Mouse (Mus musculus): ENCODE results near the gene Acpp. TPM values are rescaled to one million over a fixed set of nuclear protein-coding genes. Genes with fewer than 3 reads are reported as not detected.

Gene Acpp
- polyA plus RNA-seq, 1 experiment from 2014 or later, result 0.23 TPM

DNA sequence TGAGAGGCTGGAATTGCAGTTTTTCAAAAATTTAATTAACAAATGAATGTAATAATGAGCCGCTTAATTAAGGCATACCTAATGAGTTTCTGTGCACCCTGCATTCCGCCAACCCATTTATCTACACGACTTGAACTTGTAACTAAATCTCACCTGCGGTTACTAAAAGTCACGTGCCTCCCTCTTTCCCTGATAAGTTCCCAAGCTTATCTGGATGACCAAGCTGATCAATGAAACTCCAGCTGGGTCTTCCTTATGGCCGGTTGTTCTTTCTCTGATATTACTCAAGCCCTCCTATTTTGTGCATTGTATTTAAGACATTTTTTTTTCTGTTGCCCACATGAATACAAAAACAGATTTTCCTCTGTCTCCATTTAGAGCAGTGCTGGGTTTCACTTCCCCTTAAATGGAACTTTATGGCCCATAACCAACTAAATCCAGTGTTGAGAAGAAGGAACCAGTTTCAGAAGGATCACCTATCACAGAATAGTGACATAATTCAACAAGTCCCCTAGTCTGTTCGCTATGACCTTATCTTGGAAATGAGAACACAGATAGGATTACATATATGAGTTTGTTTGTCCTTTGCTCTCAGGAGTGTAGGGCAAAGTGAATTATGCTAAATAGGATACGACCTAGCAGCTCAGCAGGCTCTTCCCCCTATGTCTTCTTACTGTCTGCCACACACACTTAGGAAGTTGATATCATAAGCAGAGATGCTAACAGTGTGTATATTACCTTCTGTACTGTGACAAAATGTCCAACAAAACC is 56.6 kb downstream of the Acpp start:
- Histone ChIP-seq H3K9ac (no peak overlapping the region), H3K4me1 (replicated peaks; ENCODE audit: control insufficient read depth, insufficient read depth, low read length) (no peaks in the 10 kb centered on the region; the same call in 1 of the 2 replicates), H3K4me2 (replicated peaks) (no peak overlapping the region), H3K9me3 (ENCODE audit: control insufficient read depth, low read length) (no peaks in the 10 kb centered on the region), H3K4me3 (replicated peaks; ENCODE audit: low read length) (no peak overlapping the region), H3K36me3 (replicated peaks; ENCODE audit: control insufficient read depth, insufficient read depth) (no peaks in the 10 kb centered on the region), H3K27me3 (ENCODE audit: control insufficient read depth, insufficient read depth, low read length) (no peaks in the 10 kb centered on the region), H3K27ac (no peak overlapping the region)
- WGBS, result 83% methylated on average over 8 of the region's 8 CpGs
- no peak for ATAC-seq (ENCODE audit: low FRiP score)
- no peak for DNase-seq (ENCODE audit: low spot score)

DNA sequence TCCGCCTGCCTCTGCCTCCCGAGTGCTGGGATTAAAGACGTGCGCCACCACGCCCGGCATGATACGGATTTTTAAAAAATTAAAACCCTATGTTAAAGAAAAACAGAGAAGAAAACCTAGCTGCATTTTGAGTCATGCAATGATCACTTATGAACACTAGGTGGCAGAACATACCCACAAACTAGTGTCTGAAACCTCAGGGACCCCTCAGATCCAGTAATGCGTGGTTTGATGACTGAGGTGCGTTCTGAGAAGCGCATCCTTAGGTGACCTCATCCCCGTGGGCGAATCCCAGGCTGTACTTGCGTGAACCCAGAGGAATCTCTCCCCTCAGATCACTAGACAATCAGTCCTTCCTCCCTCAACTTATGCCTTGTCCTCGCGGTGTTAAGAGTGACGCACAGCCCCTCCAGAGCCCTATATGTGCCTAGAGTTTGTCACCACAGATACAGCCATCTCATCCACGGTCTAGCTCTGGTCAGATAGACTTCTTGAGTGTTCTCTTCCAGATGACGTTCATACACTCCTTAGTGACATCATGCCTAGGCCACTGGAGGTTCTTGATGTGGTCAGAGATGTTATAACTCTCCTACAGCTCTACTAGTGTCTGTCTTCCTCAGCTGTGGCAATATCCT is 59.9 kb downstream of the Acpp start:
- no peaks in the 10 kb centered on the region; the same call in 1 of the 2 replicates for H3K4me1 ChIP-seq (replicated peaks; ENCODE audit: control insufficient read depth, insufficient read depth, low read length)
- H3K27ac ChIP-seq, result no peak overlapping the region
- peak overlapping the region; percentile 34 for H3K4me2 ChIP-seq (replicated peaks)
- ATAC-seq (ENCODE audit: low FRiP score) (0 out of 2 replicates have a peak, but pooled peaks have one; percentile 60), DNase-seq (ENCODE audit: low spot score) (peak; percentile 80)
- no peaks in the 10 kb centered on the region for H3K36me3 ChIP-seq (replicated peaks; ENCODE audit: control insufficient read depth, insufficient read depth)
- H3K9me3 ChIP-seq (ENCODE audit: control insufficient read depth, low read length), result no peaks in the 10 kb centered on the region
- H3K27me3 ChIP-seq (ENCODE audit: control insufficient read depth, insufficient read depth, low read length), result no peaks in the 10 kb centered on the region
- H3K4me3 ChIP-seq (replicated peaks; ENCODE audit: low read length), result 0 out of 2 replicates have a peak overlapping the region, but pooled peaks have one; percentile 8
- WGBS, result 26% methylated on average over 18 of the region's 18 CpGs
- 0 out of 2 replicates have a peak overlapping the region, but pooled peaks have one; percentile 24 for H3K9ac ChIP-seq

DNA sequence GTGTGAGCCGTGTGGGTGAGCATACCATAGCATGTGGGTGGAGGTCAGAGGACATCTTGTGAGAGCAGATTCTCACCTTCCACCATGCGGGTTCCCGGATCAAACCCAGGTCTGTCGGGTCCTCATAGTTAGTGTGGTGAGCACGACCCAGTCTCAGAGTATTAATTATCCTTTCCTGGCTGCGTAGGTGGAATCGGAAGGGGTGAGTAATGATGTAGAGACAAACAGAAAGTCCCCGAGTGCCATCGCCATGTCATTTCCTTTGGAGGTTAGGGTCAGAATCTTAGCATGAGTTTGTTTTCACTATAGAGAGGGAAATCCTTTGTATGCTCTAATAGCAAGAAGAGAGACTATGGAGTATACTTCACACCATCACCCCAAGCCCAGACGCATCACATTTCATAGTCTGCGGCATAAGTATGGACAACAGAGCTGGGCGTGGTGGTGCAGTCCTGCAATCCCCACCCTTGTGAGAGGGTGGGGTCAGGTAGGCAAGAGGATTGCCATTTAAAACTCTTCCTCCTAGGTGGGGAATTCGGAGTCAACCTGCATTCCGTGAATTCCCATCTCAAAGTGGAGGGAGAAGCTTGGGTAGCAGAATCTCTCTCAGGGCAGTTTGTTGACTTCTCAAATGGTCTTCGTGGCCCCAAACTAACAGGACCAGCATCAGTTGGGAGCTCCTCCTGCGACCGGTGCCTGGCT is 62.3 kb downstream of the Acpp start:
- 88% methylated on average over 17 of the region's 17 CpGs for WGBS
- H3K4me2 ChIP-seq (replicated peaks), result no peak overlapping the region
- no peak for ATAC-seq (ENCODE audit: low FRiP score)

DNA sequence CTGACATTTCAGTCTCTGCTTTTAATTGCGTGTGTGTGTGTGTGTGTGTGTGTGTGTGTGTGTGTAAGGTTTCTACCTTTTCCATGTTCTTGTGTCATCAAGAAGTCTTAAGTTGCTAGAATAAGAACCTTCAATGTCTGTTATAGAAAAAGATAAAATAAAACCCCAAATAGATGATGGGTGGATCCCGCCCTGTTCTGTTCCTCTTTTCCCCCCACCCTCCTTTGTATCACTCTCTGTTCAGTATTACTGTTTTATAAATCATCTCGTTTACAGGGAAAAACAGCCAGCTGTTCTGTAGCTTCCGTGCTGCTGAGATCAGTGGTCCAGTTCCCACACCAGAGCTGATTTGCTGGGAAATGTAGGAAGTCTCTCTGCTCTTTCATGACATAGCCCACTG is 65.5 kb downstream of the Acpp start:
- Histone ChIP-seq H3K9ac (no peak overlapping the region), H3K4me2 (replicated peaks) (no peak overlapping the region), H3K9me3 (ENCODE audit: control insufficient read depth, low read length) (no peaks in the 10 kb centered on the region), H3K4me1 (replicated peaks; ENCODE audit: control insufficient read depth, insufficient read depth, low read length) (no peaks in the 10 kb centered on the region), H3K27me3 (ENCODE audit: control insufficient read depth, insufficient read depth, low read length) (no peaks in the 10 kb centered on the region), H3K27ac (no peak overlapping the region), H3K36me3 (replicated peaks; ENCODE audit: control insufficient read depth, insufficient read depth) (no peaks in the 10 kb centered on the region), H3K4me3 (replicated peaks; ENCODE audit: low read length) (no peak overlapping the region)
- 79% methylated on average over 4 of the region's 4 CpGs for WGBS
- ATAC-seq (ENCODE audit: low FRiP score), result no peak
- DNase-seq (ENCODE audit: low spot score), result no peak

More for the DNA sequence above, 62.3 kb downstream of the Acpp start:
- H3K4me1 ChIP-seq (replicated peaks; ENCODE audit: control insufficient read depth, insufficient read depth, low read length), result no peaks in the 10 kb centered on the region
- no peaks in the 10 kb centered on the region for H3K9me3 ChIP-seq (ENCODE audit: control insufficient read depth, low read length)
- H3K27me3 ChIP-seq (ENCODE audit: control insufficient read depth, insufficient read depth, low read length), result no peaks in the 10 kb centered on the region
- H3K4me3 ChIP-seq (replicated peaks; ENCODE audit: low read length), result no peak overlapping the region
- no peaks in the 10 kb centered on the region for H3K36me3 ChIP-seq (replicated peaks; ENCODE audit: control insufficient read depth, insufficient read depth)
- H3K27ac ChIP-seq, result no peak overlapping the region
- H3K9ac ChIP-seq, result no peak overlapping the region
- no peak for DNase-seq (ENCODE audit: low spot score)

DNA sequence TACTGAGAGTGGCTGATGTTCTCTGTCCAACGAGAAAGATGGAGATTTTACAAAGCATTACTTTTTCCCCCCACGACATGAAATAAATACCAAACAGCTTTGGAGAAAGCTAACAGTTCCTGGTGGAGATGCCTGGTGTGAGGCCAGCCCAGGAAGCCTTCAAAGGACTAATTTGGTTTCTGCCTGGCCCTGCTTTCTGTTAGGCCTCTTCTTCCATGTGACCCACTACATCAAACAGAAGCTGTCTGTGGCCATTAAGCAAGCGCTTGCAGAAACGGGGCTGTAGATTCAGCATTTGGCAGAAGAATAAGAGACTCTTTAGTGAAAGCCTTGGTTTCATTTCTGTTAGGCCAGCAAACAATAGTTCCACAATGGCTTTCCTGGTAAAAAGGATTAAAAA is 65.9 kb downstream of the Acpp start:
- 64% methylated on average over 4 of the region's 4 CpGs for WGBS

DNA sequence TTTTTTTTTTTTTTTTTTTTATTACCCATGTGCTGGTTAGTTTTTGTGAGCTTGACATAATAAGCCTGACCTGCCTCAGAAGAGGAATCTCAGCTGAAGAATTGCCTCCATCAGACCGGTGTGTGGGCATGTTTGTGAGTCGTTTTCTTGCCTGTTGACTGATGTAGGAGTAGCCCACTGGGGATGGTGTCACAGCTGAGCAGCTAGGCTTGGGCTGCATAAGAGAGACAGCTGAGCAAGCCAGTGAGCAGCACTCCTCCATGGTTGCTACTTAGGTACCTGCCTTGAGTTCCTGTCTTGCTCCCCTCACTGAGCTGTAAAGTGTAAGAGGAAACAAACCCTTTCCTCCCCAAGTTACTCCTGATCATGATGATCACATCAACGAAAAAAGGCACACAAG is 67.6 kb downstream of the Acpp start:
- DNase-seq (ENCODE audit: low spot score) (no peak), ATAC-seq (ENCODE audit: low FRiP score) (no peak)
- no peaks in the 10 kb centered on the region for H3K27me3 ChIP-seq (ENCODE audit: control insufficient read depth, insufficient read depth, low read length)
- H3K4me3 ChIP-seq (replicated peaks; ENCODE audit: low read length), result no peak overlapping the region
- 72% methylated on average over 3 of the region's 3 CpGs for WGBS
- H3K27ac ChIP-seq, result no peak overlapping the region
- no peaks in the 10 kb centered on the region for H3K9me3 ChIP-seq (ENCODE audit: control insufficient read depth, low read length)
- no peak overlapping the region for H3K9ac ChIP-seq
- no peaks in the 10 kb centered on the region for H3K4me1 ChIP-seq (replicated peaks; ENCODE audit: control insufficient read depth, insufficient read depth, low read length)
- no peaks in the 10 kb centered on the region for H3K36me3 ChIP-seq (replicated peaks; ENCODE audit: control insufficient read depth, insufficient read depth)
- no peak overlapping the region for H3K4me2 ChIP-seq (replicated peaks)

More for the DNA sequence above, 65.9 kb downstream of the Acpp start:
- Histone ChIP-seq H3K4me3 (replicated peaks; ENCODE audit: low read length) (no peak overlapping the region), H3K4me2 (replicated peaks) (no peak overlapping the region), H3K9ac (no peak overlapping the region), H3K4me1 (replicated peaks; ENCODE audit: control insufficient read depth, insufficient read depth, low read length) (no peaks in the 10 kb centered on the region), H3K27ac (no peak overlapping the region), H3K9me3 (ENCODE audit: control insufficient read depth, low read length) (no peaks in the 10 kb centered on the region), H3K27me3 (ENCODE audit: control insufficient read depth, insufficient read depth, low read length) (no peaks in the 10 kb centered on the region), H3K36me3 (replicated peaks; ENCODE audit: control insufficient read depth, insufficient read depth) (no peaks in the 10 kb centered on the region)
- DNase-seq (ENCODE audit: low spot score) (no peak), ATAC-seq (ENCODE audit: low FRiP score) (no peak)

DNA sequence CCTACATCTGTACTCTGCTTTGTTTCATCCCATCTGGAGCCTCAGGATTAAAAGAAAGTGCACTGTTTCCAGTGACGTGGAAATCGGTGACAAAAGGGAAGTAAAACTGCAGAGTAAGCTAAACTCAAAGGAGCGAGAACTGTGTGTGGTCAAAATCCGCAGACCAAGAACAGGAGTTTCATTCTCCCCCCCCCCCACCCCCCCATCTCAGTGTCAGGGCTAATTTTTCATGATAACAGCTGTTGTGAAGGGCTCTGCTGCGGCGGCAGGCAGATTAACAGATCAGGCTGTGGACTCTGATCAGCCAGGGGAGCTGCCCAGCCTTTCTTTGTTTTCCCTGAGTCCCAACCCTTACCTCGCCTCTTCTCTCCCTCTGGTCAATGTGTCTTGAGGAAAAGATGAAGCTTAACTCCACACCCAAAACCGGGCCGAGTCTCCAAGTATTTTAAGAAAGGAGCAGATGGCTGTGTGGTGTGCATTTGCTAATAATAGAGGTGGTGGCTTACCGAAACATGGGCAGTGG is 68.1 kb downstream of the Acpp start:
- Histone ChIP-seq H3K27me3 (ENCODE audit: control insufficient read depth, insufficient read depth, low read length) (no peaks in the 10 kb centered on the region), H3K9me3 (ENCODE audit: control insufficient read depth, low read length) (no peaks in the 10 kb centered on the region), H3K4me2 (replicated peaks) (no peak overlapping the region), H3K4me1 (replicated peaks; ENCODE audit: control insufficient read depth, insufficient read depth, low read length) (no peaks in the 10 kb centered on the region), H3K36me3 (replicated peaks; ENCODE audit: control insufficient read depth, insufficient read depth) (no peaks in the 10 kb centered on the region), H3K9ac (no peak overlapping the region), H3K27ac (no peak overlapping the region), H3K4me3 (replicated peaks; ENCODE audit: low read length) (no peak overlapping the region)
- ATAC-seq (ENCODE audit: low FRiP score) (no peak), DNase-seq (ENCODE audit: low spot score) (no peak)
- 47% methylated on average over 10 of the region's 10 CpGs for WGBS

DNA sequence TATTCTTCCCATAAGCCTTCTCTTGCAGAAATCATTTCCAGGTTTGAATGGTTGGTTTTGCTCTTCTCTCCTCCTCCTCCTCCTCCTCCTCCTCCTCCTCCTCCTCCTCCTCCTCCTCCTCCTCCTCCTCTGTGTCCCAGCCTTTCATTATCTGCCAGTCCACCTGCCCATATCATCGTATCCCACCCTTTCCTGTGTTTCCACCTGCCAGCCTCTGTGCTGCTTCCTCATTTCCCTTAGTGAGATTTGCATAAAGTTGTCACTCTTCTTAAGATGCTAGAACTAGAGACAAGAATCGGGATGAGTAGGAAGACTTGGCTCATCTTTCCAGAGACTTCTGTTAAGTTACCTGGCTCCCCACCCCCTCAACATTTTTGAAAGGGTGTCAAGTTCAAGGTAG is 73.0 kb downstream of the Acpp start:
- Histone ChIP-seq H3K4me3 (replicated peaks; ENCODE audit: low read length) (no peak overlapping the region), H3K36me3 (replicated peaks; ENCODE audit: control insufficient read depth, insufficient read depth) (no peaks in the 10 kb centered on the region), H3K4me2 (replicated peaks) (no peak overlapping the region), H3K27me3 (ENCODE audit: control insufficient read depth, insufficient read depth, low read length) (no peaks in the 10 kb centered on the region), H3K9ac (no peak overlapping the region), H3K4me1 (replicated peaks; ENCODE audit: control insufficient read depth, insufficient read depth, low read length) (peaks cover 18% of the 10 kb centered on the region), H3K27ac (no peak overlapping the region), H3K9me3 (ENCODE audit: control insufficient read depth, low read length) (no peaks in the 10 kb centered on the region)
- DNase-seq (ENCODE audit: low spot score) (no peak), ATAC-seq (ENCODE audit: low FRiP score) (no peak)
- 80% methylated on average over 2 of the region's 2 CpGs for WGBS

DNA sequence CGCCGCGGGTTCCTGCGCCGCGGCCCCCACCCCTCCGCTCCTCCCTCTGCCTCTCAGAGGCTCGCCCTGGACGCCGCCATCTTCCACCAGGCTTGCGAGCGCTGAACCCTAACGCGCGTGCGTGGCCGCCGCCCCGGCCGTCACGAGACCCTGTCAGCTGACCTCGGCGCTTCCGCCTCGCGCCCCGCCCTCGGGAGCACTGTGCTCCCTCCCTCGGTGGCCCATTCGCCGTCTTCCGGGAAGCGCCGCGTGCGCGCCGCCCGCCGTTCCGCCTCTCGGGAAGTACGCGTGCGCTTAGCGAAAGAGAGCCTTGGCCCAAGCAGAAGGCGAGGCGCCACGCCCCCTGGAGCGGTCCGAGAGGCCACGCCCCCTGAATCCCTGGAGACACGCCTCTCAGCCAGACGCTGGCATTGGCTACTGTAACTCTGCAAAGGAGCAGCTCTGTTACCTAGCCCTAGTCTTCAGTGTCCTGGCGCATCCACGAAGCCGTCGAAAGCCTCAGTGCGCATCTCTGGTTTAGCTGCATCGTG is 74.7 kb downstream of the Acpp start, which contains the start of gene Dnajc13:
Gene Dnajc13, minus strand, starts transcription at position 108 of the 530 bp plus-strand sequence.
- Histone ChIP-seq H3K36me3 (replicated peaks; ENCODE audit: control insufficient read depth, insufficient read depth) (no peaks in the 10 kb centered on the region), H3K4me3 (replicated peaks; ENCODE audit: low read length) (peak within 1 kb of the TSS; percentile 99), H3K4me2 (replicated peaks) (peak within 1 kb of the TSS; percentile 95), H3K27me3 (ENCODE audit: control insufficient read depth, insufficient read depth, low read length) (no peaks in the 10 kb centered on the region), H3K9ac (peak within 1 kb of the TSS; percentile 95), H3K4me1 (replicated peaks; ENCODE audit: control insufficient read depth, insufficient read depth, low read length) (peaks cover 18% of the 10 kb centered on the region), H3K27ac (peak within 1 kb of the TSS; percentile 91), H3K9me3 (ENCODE audit: control insufficient read depth, low read length) (no peaks in the 10 kb centered on the region)
- ATAC-seq (ENCODE audit: low FRiP score) (peak; percentile 97), DNase-seq (ENCODE audit: low spot score) (peak; percentile 96)
- under 1% methylated on average over 58 of the region's 60 CpGs for WGBS

Data from hindbrain, embryonic 14.5 days (tissue).